Mouse (Mus musculus) intestine, embryonic 16.5 days (tissue): ENCODE measurements around the gene Magi1. TPM values are rescaled to one million over a fixed set of nuclear protein-coding genes. Genes with fewer than 3 reads are reported as not detected.

Source experiments
- ATAC-seq: fragments of 200-750 bp; cut with Nextera tagmentation; 2 replicates; pipeline ENCODE4 v1.8.0; 2017; ENCODE audit warnings: moderate TSS enrichment, moderate library complexity
- H3K27ac ChIP-seq: fragments of 300-500 bp; sonication (generic); 2 replicates; pipeline ENCODE4 v1.5.1; 2014; ENCODE audit warnings: mild to moderate bottlenecking, low read length
- H3K27me3 ChIP-seq: fragments of 300-500 bp; sonication (generic); replicated peaks from 2 replicates; pipeline ENCODE4 v1.6.1; 2014; ENCODE audit warnings: low read length, control low read depth, mixed read lengths; ENCODE audit not compliant: control insufficient read depth, insufficient read depth
- H3K36me3 ChIP-seq: fragments of 300-500 bp; sonication (generic); 2 replicates; pipeline ENCODE4 v1.6.1; 2014; ENCODE audit warnings: low read length, control low read depth; ENCODE audit not compliant: control insufficient read depth, insufficient read depth
- H3K4me1 ChIP-seq: fragments of 300-500 bp; sonication (generic); 2 replicates; pipeline ENCODE4 v1.6.1; 2014; ENCODE audit warnings: low read length, control low read depth, mixed read lengths; ENCODE audit not compliant: control insufficient read depth, insufficient read depth
- H3K4me2 ChIP-seq: fragments of 300-500 bp; sonication (generic); 2 replicates; pipeline ENCODE4 v1.6.1; 2014; ENCODE audit warnings: low read depth, low read length, control low read depth
- H3K4me3 ChIP-seq: fragments of 300-500 bp; sonication (generic); 2 replicates; pipeline ENCODE4 v1.5.1; 2014; ENCODE audit warnings: mild to moderate bottlenecking, low read length
- H3K9ac ChIP-seq: fragments of 300-500 bp; sonication (generic); 2 replicates; pipeline ENCODE4 v1.6.1; 2014; ENCODE audit warnings: low read depth, low read length
- H3K9me3 ChIP-seq: fragments of 300-500 bp; sonication (generic); 2 replicates; pipeline ENCODE4 v1.6.1; 2016; ENCODE audit warnings: low read length, control low read depth; ENCODE audit not compliant: control insufficient read depth
- WGBS: fragments of 180-500 bp; shearing (Covaris S2); extraction: QIAGEN DNeasy Blood & Tissue Kit; methylation state at CpG from one replicate; pipeline ENCODE4 v1.1.7; 2014; 5-methylcytosine and 5-hydroxymethylcytosine counted together
- polyA plus RNA-seq: library from polyadenylated mRNA; unstranded; fragments of >200 nt; fragmentation: Nextera tagmentation; extraction: Ambion mirVana; gene quantifications from 2 replicates; pipeline ENCODE4 v1.2.1, GENCODE M21; 2015

Magi1 gene
- polyA plus RNA-seq, 1 experiment from 2014 or later, result 6.7 TPM

- 33% methylated on average over 2 of the region's 2 CpGs for whole genome bisulfite sequencing
- no peaks in the 10 kb centered on the region for H3K9me3 ChIP-seq
- no peak overlapping the region for H3K4me3 ChIP-seq
- H3K27me3 ChIP-seq, result no peaks in the 10 kb centered on the region
- H3K4me2 ChIP-seq, result no peak overlapping the region
- H3K36me3 ChIP-seq, result no peaks in the 10 kb centered on the region
- H3K4me1 ChIP-seq, result peaks cover 25% of the 10 kb centered on the region
- H3K9ac ChIP-seq, result no peak overlapping the region
- ATAC-seq, result no peak
- peak overlapping the region; percentile 23; the same call in 1 of the 2 replicates for H3K27ac ChIP-seq
Observed at GRCm38 (mm10) chr6:94086855-94087254, 196.9 kb downstream of the Magi1 start.

- no peak for ATAC-seq
- 54% methylated on average over 5 of the region's 5 CpGs for WGBS
- H3K4me3 ChIP-seq, result no peak overlapping the region
Observed at GRCm38 (mm10) chr6:94084752-94085151, 199.0 kb downstream of the Magi1 start.

GRCm38 (mm10) chr6:94083459-94083858 is 200.3 kb downstream of the Magi1 start:
- Histone ChIP-seq H3K4me2 (no peak overlapping the region), H3K36me3 (no peaks in the 10 kb centered on the region), H3K4me3 (no peak overlapping the region), H3K9ac (no peak overlapping the region), H3K9me3 (no peaks in the 10 kb centered on the region), H3K27ac (peak overlapping the region; percentile 49), H3K4me1 (peaks cover 38% of the 10 kb centered on the region), H3K27me3 (no peaks in the 10 kb centered on the region)
- 72% methylated on average over 7 of the region's 7 CpGs for WGBS
- peak; percentile 63 for ATAC-seq

More at GRCm38 (mm10) chr6:94084752-94085151, 199.0 kb downstream of the Magi1 start:
- H3K27ac ChIP-seq, result 0 out of 2 replicates have a peak overlapping the region, but pooled peaks have one; percentile 6
- no peaks in the 10 kb centered on the region for H3K9me3 ChIP-seq
- no peak overlapping the region for H3K9ac ChIP-seq
- no peak overlapping the region for H3K4me2 ChIP-seq
- H3K4me1 ChIP-seq, result peaks cover 28% of the 10 kb centered on the region
- no peaks in the 10 kb centered on the region for H3K36me3 ChIP-seq
- no peaks in the 10 kb centered on the region for H3K27me3 ChIP-seq

GRCm38 (mm10) chr6:94080933-94081545 is 202.7 kb downstream of the Magi1 start:
- H3K4me2 ChIP-seq, result no peak overlapping the region
- H3K9me3 ChIP-seq, result no peaks in the 10 kb centered on the region
- H3K27me3 ChIP-seq, result no peaks in the 10 kb centered on the region
- no peaks in the 10 kb centered on the region for H3K36me3 ChIP-seq
- H3K4me3 ChIP-seq, result no peak overlapping the region
- H3K9ac ChIP-seq, result no peak overlapping the region
- 10% methylated on average over 4 of the region's 4 CpGs for WGBS
- ATAC-seq, result no peak
- no peak overlapping the region for H3K27ac ChIP-seq
- H3K4me1 ChIP-seq, result peaks cover 35% of the 10 kb centered on the region

GRCm38 (mm10) chr6:94078934-94079333 is 204.8 kb downstream of the Magi1 start:
- H3K4me2 ChIP-seq, result no peak overlapping the region
- peaks cover 30% of the 10 kb centered on the region for H3K4me1 ChIP-seq
- no peaks in the 10 kb centered on the region for H3K36me3 ChIP-seq
- 31% methylated on average over 8 of the region's 8 CpGs for WGBS
- peak; percentile 32; the same call in 1 of the 2 replicates for ATAC-seq
- no peak overlapping the region for H3K4me3 ChIP-seq
- no peaks in the 10 kb centered on the region for H3K27me3 ChIP-seq
- H3K9ac ChIP-seq, result no peak overlapping the region
- H3K27ac ChIP-seq, result no peak overlapping the region
- no peaks in the 10 kb centered on the region for H3K9me3 ChIP-seq

DNA sequence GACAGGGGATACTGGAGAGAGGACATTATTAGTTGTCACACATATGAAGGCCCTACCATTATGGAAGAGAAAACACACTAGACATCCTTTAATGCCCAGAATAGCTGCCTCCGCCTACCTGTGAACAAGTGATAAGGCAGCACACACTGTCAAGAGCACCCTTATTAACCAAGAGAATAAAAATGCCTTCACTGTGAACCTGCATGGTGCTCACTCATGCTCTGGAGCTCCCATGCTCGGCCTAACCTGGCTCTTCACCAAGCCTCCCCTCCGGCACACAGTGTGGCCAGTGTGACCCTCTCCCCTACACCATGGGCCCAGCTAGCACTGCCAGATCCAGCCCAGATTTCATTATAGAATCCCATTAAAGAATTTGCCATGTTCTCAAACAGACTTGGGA is 206.7 kb downstream of the Magi1 start:
- H3K4me2 ChIP-seq, result no peak overlapping the region
- peaks cover 21% of the 10 kb centered on the region for H3K4me1 ChIP-seq
- H3K4me3 ChIP-seq, result no peak overlapping the region
- no peak overlapping the region for H3K9ac ChIP-seq
- 90% methylated on average over 3 of the region's 3 CpGs for WGBS
- H3K27ac ChIP-seq, result no peak overlapping the region
- no peaks in the 10 kb centered on the region for H3K36me3 ChIP-seq
- H3K27me3 ChIP-seq, result no peaks in the 10 kb centered on the region
- ATAC-seq, result no peak
- no peaks in the 10 kb centered on the region for H3K9me3 ChIP-seq

DNA sequence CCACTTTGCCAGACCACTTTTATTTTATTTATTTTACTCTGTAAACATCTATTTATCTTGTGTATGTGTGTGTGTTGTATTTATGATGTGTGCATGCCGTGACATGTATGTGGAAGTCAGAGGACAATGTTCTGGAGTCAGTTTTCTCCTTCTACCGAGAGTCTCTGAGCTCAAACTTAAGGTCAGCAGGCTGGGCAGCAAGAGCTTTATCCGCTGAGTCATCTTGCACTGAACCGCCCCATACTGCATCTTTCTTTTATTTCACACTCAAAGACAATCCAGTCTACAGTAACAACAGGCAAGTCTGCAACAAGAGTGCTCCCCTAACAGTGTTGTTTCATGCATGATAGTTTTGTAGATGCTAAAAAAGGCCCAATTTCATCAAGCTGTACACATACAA is 207.7 kb downstream of the Magi1 start:
- no peak overlapping the region for H3K27ac ChIP-seq
- H3K4me3 ChIP-seq, result no peak overlapping the region
- ATAC-seq, result no peak
- 86% methylated on average over 4 of the region's 4 CpGs for WGBS
- H3K9ac ChIP-seq, result no peak overlapping the region
- no peaks in the 10 kb centered on the region for H3K27me3 ChIP-seq
- H3K36me3 ChIP-seq, result no peaks in the 10 kb centered on the region
- no peak overlapping the region for H3K4me2 ChIP-seq
- no peaks in the 10 kb centered on the region for H3K9me3 ChIP-seq
- peaks cover 13% of the 10 kb centered on the region for H3K4me1 ChIP-seq

DNA sequence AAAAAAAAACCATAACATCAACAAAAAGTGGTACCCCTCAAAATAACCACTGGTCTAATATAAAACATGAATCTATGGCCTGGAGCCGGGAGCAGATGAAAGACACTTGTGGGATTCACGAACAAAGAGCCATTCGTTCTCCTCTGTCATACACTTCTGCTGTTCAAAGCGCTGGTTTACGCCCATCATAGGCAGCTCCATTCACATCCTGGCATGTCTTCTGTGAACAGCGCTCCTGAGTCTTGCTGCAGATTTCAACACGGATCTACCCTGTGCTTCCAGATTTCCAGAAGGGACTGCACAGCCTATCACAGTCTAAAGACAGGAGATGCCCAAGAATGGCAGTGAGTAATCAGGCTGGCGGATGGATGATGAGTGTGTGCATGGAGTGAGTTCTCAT is 208.5 kb downstream of the Magi1 start:
- no peak overlapping the region for H3K4me2 ChIP-seq
- no peaks in the 10 kb centered on the region for H3K9me3 ChIP-seq
- no peak overlapping the region for H3K27ac ChIP-seq
- H3K4me3 ChIP-seq, result no peak overlapping the region
- H3K36me3 ChIP-seq, result no peaks in the 10 kb centered on the region
- 58% methylated on average over 8 of the region's 8 CpGs for WGBS
- no peak for ATAC-seq
- H3K27me3 ChIP-seq, result no peaks in the 10 kb centered on the region
- H3K9ac ChIP-seq, result no peak overlapping the region
- peaks cover 13% of the 10 kb centered on the region for H3K4me1 ChIP-seq

DNA sequence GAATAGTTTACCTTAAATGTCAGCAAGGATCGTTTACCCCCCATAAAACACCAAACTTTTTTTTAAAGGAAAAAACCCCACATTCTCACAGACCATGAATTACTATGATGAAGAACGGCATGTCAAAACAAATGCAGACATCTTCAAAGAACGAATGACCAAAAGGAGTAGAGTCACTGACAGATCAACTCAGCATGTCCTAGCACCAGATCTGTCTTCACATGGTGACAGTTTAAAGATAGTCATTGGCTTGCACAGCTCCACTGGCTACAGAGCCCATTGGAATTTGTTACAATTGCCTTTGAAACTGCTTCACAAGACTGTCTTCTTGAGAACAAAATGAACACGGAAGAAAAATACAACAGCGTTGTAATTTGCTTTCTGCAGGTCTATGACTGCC is 212.0 kb downstream of the Magi1 start:
- Histone ChIP-seq H3K27ac (no peak overlapping the region), H3K4me3 (no peak overlapping the region), H3K36me3 (no peaks in the 10 kb centered on the region), H3K4me1 (peaks cover 9% of the 10 kb centered on the region), H3K27me3 (no peaks in the 10 kb centered on the region), H3K9me3 (no peaks in the 10 kb centered on the region), H3K9ac (no peak overlapping the region), H3K4me2 (no peak overlapping the region)
- ATAC-seq, result no peak
- WGBS, result 58% methylated on average over 5 of the region's 5 CpGs

GRCm38 (mm10) chr6:94070702-94071101 is 213.0 kb downstream of the Magi1 start:
- Histone ChIP-seq H3K9me3 (no peaks in the 10 kb centered on the region), H3K36me3 (no peaks in the 10 kb centered on the region), H3K9ac (no peak overlapping the region), H3K27ac (no peak overlapping the region), H3K4me2 (no peak overlapping the region), H3K27me3 (no peaks in the 10 kb centered on the region), H3K4me1 (peaks cover 9% of the 10 kb centered on the region), H3K4me3 (no peak overlapping the region)
- WGBS, result 59% methylated on average over 3 of the region's 3 CpGs
- no peak for ATAC-seq
